Mouse (Mus musculus): Measurements from ENCODE around the gene Tff1. TPM values are rescaled to one million over a fixed set of nuclear protein-coding genes. Genes with fewer than 3 reads are reported as not detected.

Tff1 gene
- polyA plus RNA-seq, 1 experiment from 2014 or later: not detected

DNA sequence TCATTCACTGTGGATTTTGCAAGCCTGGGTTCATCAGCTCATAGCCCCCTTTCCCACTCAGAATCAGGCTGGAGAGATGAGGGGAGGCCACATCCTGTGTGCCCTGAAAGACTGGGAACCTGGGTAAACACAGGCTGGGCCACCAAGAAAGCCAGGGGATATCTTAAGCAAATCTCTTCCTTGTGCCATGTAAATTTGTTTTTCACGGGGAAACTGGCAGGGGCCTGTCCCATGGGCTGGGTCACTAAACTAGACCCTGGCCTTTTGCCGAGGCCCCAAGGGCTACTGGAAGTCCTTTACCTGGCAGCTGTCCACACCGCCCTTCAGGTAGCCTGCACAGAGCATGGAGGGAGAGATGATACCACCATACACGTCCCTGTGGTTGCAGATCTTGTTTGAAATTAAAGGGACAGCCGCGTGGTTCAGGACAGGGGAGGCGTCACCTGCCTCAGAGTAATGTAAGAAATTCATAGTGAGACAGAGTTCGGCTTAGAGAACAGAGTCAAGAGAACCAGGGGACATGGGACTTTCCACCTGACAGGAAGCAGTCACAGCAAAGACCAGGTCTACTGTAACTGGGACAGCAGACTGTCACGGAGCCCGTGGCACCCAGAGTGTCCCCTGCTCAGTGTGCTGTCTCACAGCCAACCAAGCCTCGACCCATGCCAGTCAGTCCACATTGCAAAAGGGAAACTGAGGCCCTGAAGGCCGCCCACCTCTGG lies 19.4 kb upstream of the Tff1 start:
- Histone ChIP-seq H3K4me3 (ENCODE audit: low read depth, low read length) (no peak overlapping the region), H3K4me1 (ENCODE audit: insufficient read depth, low read depth, low read length) (no peaks in the 10 kb centered on the region), H3K36me3 (ENCODE audit: insufficient read depth, low read length) (no peaks in the 10 kb centered on the region), H3K9ac (replicated peaks; ENCODE audit: low read depth) (no peak overlapping the region), H3K27ac (ENCODE audit: low read length) (no peak overlapping the region), H3K4me2 (replicated peaks; ENCODE audit: low read depth, low read length) (no peak overlapping the region), H3K9me3 (ENCODE audit: low read length) (no peaks in the 10 kb centered on the region), H3K27me3 (replicated peaks; ENCODE audit: insufficient read depth, low read length) (no peaks in the 10 kb centered on the region)
- TF ChIP-seq CTCF (IDR thresholded peaks at IDR 0.05) (no peak), EP300 (IDR thresholded peaks at IDR 0.05) (no peak)
- WGBS: 59% methylated on average over 12 of the region's 12 CpGs
- ATAC-seq: no peak
- DNase-seq (ENCODE audit: low spot score): no peak

DNA sequence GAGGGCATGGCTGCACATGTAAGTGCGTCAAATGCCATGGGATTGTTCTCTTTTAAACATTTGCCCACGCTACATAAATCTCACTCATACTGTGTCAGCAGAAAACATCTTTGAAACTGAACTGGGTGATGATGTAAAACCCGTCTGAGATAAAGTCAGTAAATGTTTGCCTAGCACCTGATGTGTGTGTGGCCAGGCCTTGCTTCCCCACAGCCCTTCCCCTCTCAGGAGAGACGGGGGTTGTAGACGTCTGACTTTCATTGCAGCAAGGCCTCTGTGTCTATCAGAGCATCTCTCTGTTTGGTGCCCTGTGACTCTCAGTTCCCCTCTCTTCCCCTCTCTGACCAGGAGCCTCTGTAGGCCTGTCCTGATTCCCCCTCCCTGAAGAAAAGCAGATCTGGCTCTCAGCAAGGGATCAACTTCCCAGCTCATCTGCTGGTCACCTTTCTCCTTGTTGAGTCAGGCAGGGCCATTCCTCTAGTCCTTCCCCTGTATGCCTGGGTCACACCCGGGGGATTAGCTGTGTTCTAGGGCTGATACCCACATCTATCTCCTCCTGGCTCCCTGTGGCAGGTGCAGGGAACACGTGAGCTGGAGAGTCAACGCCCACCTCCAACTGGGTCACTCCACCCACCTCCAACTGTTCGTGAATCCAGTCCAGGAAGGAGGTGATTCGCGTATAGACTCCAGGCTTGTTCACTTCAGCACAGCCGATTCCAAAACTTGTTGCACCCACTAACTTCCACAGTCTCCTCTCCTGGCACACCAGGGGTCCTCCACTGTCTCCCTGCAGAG lies 18.3 kb upstream of the Tff1 start:
- no peaks in the 10 kb centered on the region for H3K4me1 ChIP-seq (ENCODE audit: insufficient read depth, low read depth, low read length)
- H3K9ac ChIP-seq (replicated peaks; ENCODE audit: low read depth): no peak overlapping the region
- no peaks in the 10 kb centered on the region for H3K27me3 ChIP-seq (replicated peaks; ENCODE audit: insufficient read depth, low read length)
- ATAC-seq (peak; percentile 46; the same call in 1 of the 2 replicates), DNase-seq (ENCODE audit: low spot score) (peak; percentile 29)
- no peak overlapping the region for H3K27ac ChIP-seq (ENCODE audit: low read length)
- H3K9me3 ChIP-seq (ENCODE audit: low read length): no peaks in the 10 kb centered on the region
- H3K4me2 ChIP-seq (replicated peaks; ENCODE audit: low read depth, low read length): no peak overlapping the region
- H3K4me3 ChIP-seq (ENCODE audit: low read depth, low read length): no peak overlapping the region
- no peak for TF ChIP-seq CTCF (IDR thresholded peaks at IDR 0.05)
- TF ChIP-seq EP300 (IDR thresholded peaks at IDR 0.05): no peak
- no peaks in the 10 kb centered on the region for H3K36me3 ChIP-seq (ENCODE audit: insufficient read depth, low read length)
- WGBS: 38% methylated on average over 12 of the region's 12 CpGs

DNA sequence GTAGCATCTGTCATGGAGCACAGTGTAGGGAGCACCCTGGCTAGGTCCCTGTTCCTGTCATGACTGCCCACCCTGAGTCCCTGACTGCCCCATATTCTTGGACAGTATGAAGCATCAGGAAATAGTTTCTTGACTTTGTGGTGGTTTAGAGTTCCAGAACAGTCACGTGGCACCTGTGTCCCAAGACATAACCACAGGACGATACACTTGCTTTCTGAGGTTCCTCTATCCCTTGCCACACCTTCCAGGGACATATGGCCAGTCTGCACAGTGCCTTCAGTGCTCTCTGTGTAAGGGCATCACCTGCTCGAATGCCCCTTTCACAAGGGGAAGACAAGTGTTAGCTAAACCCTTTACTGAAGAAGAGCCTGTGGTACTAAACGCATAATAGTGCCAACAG lies 16.4 kb upstream of the Tff1 start:
- no peaks in the 10 kb centered on the region for H3K4me1 ChIP-seq (ENCODE audit: insufficient read depth, low read depth, low read length)
- ATAC-seq (no peak), DNase-seq (ENCODE audit: low spot score) (no peak)
- TF ChIP-seq EP300 (IDR thresholded peaks at IDR 0.05) (no peak), CTCF (IDR thresholded peaks at IDR 0.05) (no peak)
- 71% methylated on average over 4 of the region's 4 CpGs for WGBS
- H3K4me3 ChIP-seq (ENCODE audit: low read depth, low read length): no peak overlapping the region
- no peaks in the 10 kb centered on the region for H3K27me3 ChIP-seq (replicated peaks; ENCODE audit: insufficient read depth, low read length)
- H3K27ac ChIP-seq (ENCODE audit: low read length): no peak overlapping the region
- no peaks in the 10 kb centered on the region for H3K36me3 ChIP-seq (ENCODE audit: insufficient read depth, low read length)
- H3K9me3 ChIP-seq (ENCODE audit: low read length): no peaks in the 10 kb centered on the region
- H3K4me2 ChIP-seq (replicated peaks; ENCODE audit: low read depth, low read length): no peak overlapping the region
- H3K9ac ChIP-seq (replicated peaks; ENCODE audit: low read depth): no peak overlapping the region

DNA sequence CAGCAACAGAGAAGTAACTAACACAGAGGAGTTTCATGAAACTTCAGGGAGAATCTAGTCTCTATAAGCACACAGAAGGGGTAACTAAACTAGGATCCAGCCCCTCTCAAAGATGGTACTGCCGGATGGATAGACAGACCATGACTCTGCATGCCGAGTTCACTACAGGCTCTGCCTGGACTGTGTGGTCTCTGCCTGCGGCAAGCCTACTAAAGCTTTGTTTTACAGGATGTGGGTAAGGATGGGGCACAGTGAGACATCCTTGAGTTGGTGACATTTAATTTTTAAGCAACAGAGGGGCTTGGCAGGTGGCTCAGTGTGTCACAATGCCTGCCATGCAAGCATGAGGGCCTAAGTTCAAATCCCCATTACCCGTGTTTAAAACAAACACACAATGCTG lies 11.2 kb upstream of the Tff1 start:
- Histone ChIP-seq H3K36me3 (ENCODE audit: insufficient read depth, low read length) (no peaks in the 10 kb centered on the region), H3K27me3 (replicated peaks; ENCODE audit: insufficient read depth, low read length) (no peaks in the 10 kb centered on the region), H3K9me3 (ENCODE audit: low read length) (no peaks in the 10 kb centered on the region), H3K9ac (replicated peaks; ENCODE audit: low read depth) (no peak overlapping the region), H3K4me3 (ENCODE audit: low read depth, low read length) (no peak overlapping the region), H3K4me1 (ENCODE audit: insufficient read depth, low read depth, low read length) (no peaks in the 10 kb centered on the region), H3K27ac (ENCODE audit: low read length) (no peak overlapping the region), H3K4me2 (replicated peaks; ENCODE audit: low read depth, low read length) (no peak overlapping the region)
- ATAC-seq: no peak
- WGBS: 78% methylated on average over 4 of the region's 4 CpGs
- TF ChIP-seq EP300 (IDR thresholded peaks at IDR 0.05) (no peak), CTCF (IDR thresholded peaks at IDR 0.05) (no peak)
- DNase-seq (ENCODE audit: low spot score): no peak

DNA sequence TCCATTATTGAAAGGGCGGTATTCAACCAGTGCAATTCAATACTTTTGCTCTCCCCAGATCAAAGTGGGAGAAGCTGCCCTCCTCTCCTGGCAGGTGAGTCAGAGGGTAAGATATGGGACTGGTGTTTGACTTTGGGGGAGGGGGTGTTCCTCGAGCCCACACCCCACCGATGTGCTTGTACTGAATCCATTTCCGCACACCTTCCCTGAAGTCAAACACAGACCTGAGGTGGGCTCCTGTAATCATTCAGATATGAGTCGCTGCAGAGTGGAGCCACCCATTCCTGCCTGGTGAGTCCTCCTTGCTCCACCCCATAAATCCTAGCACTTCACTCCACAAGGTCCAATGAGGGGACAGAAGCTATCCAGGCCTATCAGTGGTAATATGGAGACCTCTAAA lies 4.7 kb upstream of the Tff1 start:
- DNase-seq (ENCODE audit: low spot score) (no peak), ATAC-seq (no peak)
- no peak overlapping the region for H3K27ac ChIP-seq (ENCODE audit: low read length)
- H3K9me3 ChIP-seq (ENCODE audit: low read length): no peaks in the 10 kb centered on the region
- H3K4me3 ChIP-seq (ENCODE audit: low read depth, low read length): no peak overlapping the region
- WGBS: 58% methylated on average over 5 of the region's 5 CpGs
- H3K9ac ChIP-seq (replicated peaks; ENCODE audit: low read depth): no peak overlapping the region
- no peaks in the 10 kb centered on the region for H3K27me3 ChIP-seq (replicated peaks; ENCODE audit: insufficient read depth, low read length)
- H3K36me3 ChIP-seq (ENCODE audit: insufficient read depth, low read length): no peaks in the 10 kb centered on the region
- H3K4me2 ChIP-seq (replicated peaks; ENCODE audit: low read depth, low read length): no peak overlapping the region
- no peaks in the 10 kb centered on the region for H3K4me1 ChIP-seq (ENCODE audit: insufficient read depth, low read depth, low read length)
- TF ChIP-seq CTCF (IDR thresholded peaks at IDR 0.05): no peak
- TF ChIP-seq EP300 (IDR thresholded peaks at IDR 0.05): no peak

DNA sequence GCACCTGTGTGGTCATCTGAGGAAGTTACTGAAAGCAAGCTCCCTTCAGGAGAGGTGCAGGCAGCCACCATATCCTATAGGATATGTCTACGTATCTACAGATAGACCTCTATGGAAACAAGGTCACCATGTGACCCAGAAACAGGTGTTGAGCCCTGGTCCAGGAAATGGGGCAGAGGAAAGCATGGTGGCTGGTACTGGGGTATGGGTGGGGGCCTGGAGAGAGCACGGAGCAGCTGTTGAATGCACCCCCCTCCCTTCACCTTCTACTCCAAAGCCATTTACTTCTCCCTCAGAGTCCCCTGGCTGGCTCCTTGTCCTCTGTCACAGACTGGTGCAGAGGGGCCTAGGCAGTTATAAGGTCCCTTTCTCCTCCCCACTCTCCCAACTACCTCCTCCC lies 1.3 kb downstream of the Tff1 start:
- TF ChIP-seq EP300 (IDR thresholded peaks at IDR 0.05): no peak
- no peak for TF ChIP-seq CTCF (IDR thresholded peaks at IDR 0.05)
- ATAC-seq (no peak), DNase-seq (ENCODE audit: low spot score) (no peak)
- Histone ChIP-seq H3K27me3 (replicated peaks; ENCODE audit: insufficient read depth, low read length) (no peaks in the 10 kb centered on the region), H3K4me3 (ENCODE audit: low read depth, low read length) (no peak overlapping the region), H3K4me2 (replicated peaks; ENCODE audit: low read depth, low read length) (no peak overlapping the region), H3K27ac (ENCODE audit: low read length) (no peak overlapping the region), H3K9me3 (ENCODE audit: low read length) (no peaks in the 10 kb centered on the region), H3K4me1 (ENCODE audit: insufficient read depth, low read depth, low read length) (no peaks in the 10 kb centered on the region), H3K9ac (replicated peaks; ENCODE audit: low read depth) (no peak overlapping the region), H3K36me3 (ENCODE audit: insufficient read depth, low read length) (no peaks in the 10 kb centered on the region)
- 86% methylated on average over 2 of the region's 2 CpGs for WGBS

Measured in lung, postnatal 0 days (tissue).